Mouse (Mus musculus) lung, postnatal 0 days (tissue): ENCODE measurements around the gene Fam131b. TPM values are rescaled to one million over a fixed set of nuclear protein-coding genes. Genes with fewer than 3 reads are reported as not detected.

Source experiments
- ATAC-seq: fragments of 200-750 bp; cut with Nextera tagmentation; 2 replicates; pipeline ENCODE4 v1.8.0; 2017; ENCODE audit warnings: moderate library complexity
- DNase-seq: peaks from one replicate; pipeline ENCODE4 v3.0.0-alpha.2; 2016; ENCODE audit warnings: low spot score
- H3K27ac ChIP-seq: fragments of 300-500 bp; sonication (generic); 2 replicates; pipeline ENCODE4 v1.5.1; 2014; ENCODE audit warnings: antibody characterized with exemption, mild to moderate bottlenecking, low read length, mixed read lengths
- H3K27me3 ChIP-seq: fragments of 300-500 bp; sonication (generic); replicated peaks from 2 replicates; pipeline ENCODE4 v1.6.1; 2014; ENCODE audit warnings: low read length, mixed read lengths; ENCODE audit not compliant: insufficient read depth
- H3K36me3 ChIP-seq: fragments of 300-500 bp; sonication (generic); 2 replicates; pipeline ENCODE4 v1.6.1; 2014; ENCODE audit warnings: low read length, mixed read lengths; ENCODE audit not compliant: insufficient read depth
- H3K4me1 ChIP-seq: fragments of 300-500 bp; sonication (generic); 2 replicates; pipeline ENCODE4 v1.6.1; 2014; ENCODE audit warnings: antibody characterized with exemption, low read depth, low read length, mixed read lengths; ENCODE audit not compliant: insufficient read depth
- H3K4me2 ChIP-seq: fragments of 300-500 bp; sonication (generic); replicated peaks from 2 replicates; pipeline ENCODE4 v1.6.1; 2014; ENCODE audit warnings: low read depth, mild to moderate bottlenecking, low read length, moderate library complexity, mixed read lengths
- H3K4me3 ChIP-seq: fragments of 300-500 bp; sonication (generic); 2 replicates; pipeline ENCODE4 v1.5.1; 2014; ENCODE audit warnings: low read depth, low read length
- H3K9ac ChIP-seq: fragments of 300-500 bp; sonication (generic); replicated peaks from 2 replicates; pipeline ENCODE4 v1.6.1; 2014; ENCODE audit warnings: low read depth, mild to moderate bottlenecking
- H3K9me3 ChIP-seq: fragments of 300-500 bp; sonication (generic); 2 replicates; pipeline ENCODE4 v1.6.1; 2016; ENCODE audit warnings: low read length, mixed read lengths
- CTCF ChIP-seq: IDR thresholded peaks from 2 replicates; pipeline ENCODE4 v1.5.1; 2016; ENCODE audit warnings: antibody characterized with exemption, mild to moderate bottlenecking
- EP300 ChIP-seq: IDR thresholded peaks from 2 replicates; pipeline ENCODE4 v1.6.1; 2016; ENCODE audit warnings: antibody characterized with exemption, mild to moderate bottlenecking, control low read depth
- WGBS: fragments of 180-500 bp; shearing (Covaris S2); extraction: QIAGEN DNeasy Blood & Tissue Kit; methylation state at CpG from one replicate; pipeline ENCODE4 v1.1.7; 2014; 5-methylcytosine and 5-hydroxymethylcytosine counted together
- polyA plus RNA-seq: library from polyadenylated mRNA; unstranded; fragments of >200 nt; fragmentation: Nextera tagmentation; extraction: Ambion mirVana; gene quantifications from 2 replicates; pipeline ENCODE4 v1.2.1, GENCODE M21; 2015

Gene Fam131b
- polyA plus RNA-seq, 1 experiment from 2014 or later, result not detected

GRCm38 (mm10) chr6:42352486-42352846 is 28.0 kb upstream of the Fam131b start:
- no peak for ATAC-seq
- Histone ChIP-seq H3K9me3 (no peaks in the 10 kb centered on the region), H3K4me3 (peak overlapping the region; percentile 99), H3K27ac (peak overlapping the region; percentile 98; the same call in 1 of the 2 replicates), H3K36me3 (peaks cover 25% of the 10 kb centered on the region), H3K9ac (no peak overlapping the region), H3K27me3 (no peaks in the 10 kb centered on the region), H3K4me2 (peak overlapping the region; percentile 84), H3K4me1 (peaks cover 31% of the 10 kb centered on the region)
- WGBS, result 89% methylated on average over 1 of the region's 1 CpGs
- no peak for DNase-seq
- no peak for TF ChIP-seq EP300
- TF ChIP-seq CTCF, result no peak

- Histone ChIP-seq H3K36me3 (peaks cover 19% of the 10 kb centered on the region; the same call in 1 of the 2 replicates), H3K9ac (0 out of 2 replicates have a peak overlapping the region, but pooled peaks have one; percentile 16), H3K4me1 (peaks cover 31% of the 10 kb centered on the region), H3K9me3 (no peaks in the 10 kb centered on the region), H3K4me2 (peak overlapping the region; percentile 84), H3K4me3 (peak overlapping the region; percentile 99), H3K27me3 (no peaks in the 10 kb centered on the region), H3K27ac (peak overlapping the region; percentile 98; the same call in 1 of the 2 replicates)
- ATAC-seq (no peak), DNase-seq (no peak)
- 53% methylated on average over 7 of the region's 7 CpGs for WGBS
- TF ChIP-seq CTCF (no peak), EP300 (no peak)
Observed at GRCm38 (mm10) chr6:42351776-42352485, 27.5 kb upstream of the Fam131b start.

DNA sequence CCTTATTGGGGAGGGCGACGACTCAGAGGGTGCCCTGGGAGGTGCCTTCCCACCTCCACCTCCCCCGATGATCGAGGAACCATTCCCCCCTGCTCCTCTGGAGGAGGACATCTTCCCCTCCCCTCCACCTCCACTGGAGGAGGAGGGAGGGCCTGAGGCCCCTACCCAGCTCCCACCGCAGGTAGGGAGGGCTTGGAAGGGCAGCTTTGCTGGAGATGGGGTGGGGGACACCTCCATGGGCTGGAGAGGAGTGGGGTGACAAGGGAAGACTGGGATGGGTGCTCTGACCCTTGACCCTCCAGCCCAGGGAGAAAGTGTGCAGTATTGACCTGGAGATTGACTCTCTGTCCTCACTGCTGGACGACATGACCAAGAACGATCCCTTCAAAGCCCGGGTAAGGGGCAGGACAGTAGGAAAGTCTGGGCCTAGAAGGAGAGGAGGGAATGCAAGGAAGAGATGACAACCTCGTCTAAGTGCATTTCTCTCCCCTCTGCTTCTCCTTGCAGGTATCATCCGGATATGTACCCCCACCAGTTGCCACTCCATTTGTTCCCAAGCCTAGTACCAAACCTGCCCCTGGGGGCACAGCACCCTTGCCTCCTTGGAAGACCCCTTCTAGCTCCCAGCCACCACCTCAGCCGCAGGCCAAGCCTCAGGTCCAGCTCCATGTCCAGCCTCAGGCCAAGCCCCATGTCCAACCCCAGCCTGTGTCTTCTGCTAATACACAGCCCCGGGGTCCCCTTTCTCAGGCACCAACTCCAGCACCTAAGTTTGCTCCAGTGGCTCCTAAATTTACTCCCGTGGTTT is 26.7 kb upstream of the Fam131b start:
- H3K9ac ChIP-seq, result peak overlapping the region; percentile 96
- WGBS, result 29% methylated on average over 13 of the region's 13 CpGs

GRCm38 (mm10) chr6:42350021-42350967 is 25.9 kb upstream of the Fam131b start:
- H3K4me2 ChIP-seq, result peak overlapping the region; percentile 84
- no peaks in the 10 kb centered on the region for H3K9me3 ChIP-seq
- ATAC-seq, result 0 out of 2 replicates have a peak, but pooled peaks have one; percentile 4
- H3K4me1 ChIP-seq, result peaks cover 31% of the 10 kb centered on the region
- H3K27ac ChIP-seq, result peak overlapping the region; percentile 98
- DNase-seq, result peak; percentile 75
- no peaks in the 10 kb centered on the region for H3K27me3 ChIP-seq
- 0% methylated on average over 44 of the region's 72 CpGs for WGBS
- peak overlapping the region; percentile 99 for H3K4me3 ChIP-seq
- TF ChIP-seq EP300 (no peak), CTCF (peak; percentile 24; the same call in 1 of the 2 replicates)
- H3K9ac ChIP-seq, result peak overlapping the region; percentile 96
- peaks cover 6% of the 10 kb centered on the region; the same call in 1 of the 2 replicates for H3K36me3 ChIP-seq

More for the DNA sequence above, 26.7 kb upstream of the Fam131b start:
- H3K36me3 ChIP-seq, result peaks cover 12% of the 10 kb centered on the region; the same call in 1 of the 2 replicates
- peak overlapping the region; percentile 98 for H3K27ac ChIP-seq
- TF ChIP-seq CTCF, result no peak
- no peak for TF ChIP-seq EP300
- H3K27me3 ChIP-seq, result no peaks in the 10 kb centered on the region
- H3K9me3 ChIP-seq, result no peaks in the 10 kb centered on the region
- H3K4me3 ChIP-seq, result peak overlapping the region; percentile 99
- no peak for DNase-seq
- no peak for ATAC-seq
- H3K4me1 ChIP-seq, result peaks cover 31% of the 10 kb centered on the region
- H3K4me2 ChIP-seq, result peak overlapping the region; percentile 84

GRCm38 (mm10) chr6:42349426-42350020 is 25.1 kb upstream of the Fam131b start, which contains the start of gene Zyx:
Zyx (plus strand) TSS chr6:42349630.
- Histone ChIP-seq H3K9me3 (no peaks in the 10 kb centered on the region), H3K4me3 (peak within 1 kb of the TSS; percentile 99), H3K27me3 (no peaks in the 10 kb centered on the region), H3K4me2 (peak within 1 kb of the TSS; percentile 84), H3K4me1 (peaks cover 26% of the 10 kb centered on the region; the same call in 1 of the 2 replicates), H3K27ac (peak within 1 kb of the TSS; percentile 98), H3K36me3 (peaks cover under 1% of the 10 kb centered on the region; the same call in 1 of the 2 replicates), H3K9ac (peak within 1 kb of the TSS; percentile 96)
- peak; percentile 99 for DNase-seq
- peak; percentile 92 for ATAC-seq
- WGBS, result 0% methylated on average over 23 of the region's 36 CpGs
- peak; percentile 9; the same call in 1 of the 2 replicates for TF ChIP-seq EP300
- TF ChIP-seq CTCF, result peak; percentile 65
